In genomic region chr6:17675019-17675756, GRCm38 (mm10) we compare ENCODE assay signal across 8 mouse cellular contexts. TPM values are rescaled to one million over a fixed set of nuclear protein-coding genes. Genes with fewer than 3 reads are reported as not detected.
DNase-seq lines count a peak whose midpoint lies in the region; TF ChIP-seq lines count a peak whose summit lies in the region.
"Had no signal": no experiment of that assay in that cellular context is flagged by ENCODE, and none has a peak within 500 bp of the region (broad histone marks: within the 10 kb centered on the region; RNA-seq: fewer than 3 reads in every experiment).

No protein-coding gene starts in this region.

- H3K4me3 ChIP-seq in ES-Bruce4 (ENCODE audit: low read depth, low read length): no peak overlapping the region

- DNase-seq in adipocyte (ENCODE audit: low spot score): peak; percentile 88
- peak; percentile 87 for DNase-seq in embryo, embryonic 10.5 days (ENCODE audit: low spot score)
- peak; percentile 37 for DNase-seq in heart, adult 8-10 months (ENCODE audit: low spot score)
- DNase-seq in kidney, adult 9 months: peak; percentile 46
- peak; percentile 67 for DNase-seq in lung, postnatal 14 days
- DNase-seq in retina, postnatal 7 days (ENCODE audit: low read depth, low spot score): peak; percentile 62

- H3K9ac ChIP-seq in ES-Bruce4 (ENCODE audit: low read depth, poor library complexity, severe bottlenecking): no peak overlapping the region

- TF ChIP-seq POLR2A in ES-Bruce4 (IDR thresholded peaks at IDR 0.05; ENCODE audit: insufficient read depth, low read length): no peak

- TF ChIP-seq EP300 in ES-Bruce4 (IDR thresholded peaks at IDR 0.05; ENCODE audit: insufficient read depth, low read depth, low read length): no peak

- TF ChIP-seq CTCF in ES-Bruce4 (IDR thresholded peaks at IDR 0.05; ENCODE audit: low read depth, low read length): peak; percentile 51

- H3K9me3 ChIP-seq in ES-Bruce4 (replicated peaks; ENCODE audit: control insufficient read depth, insufficient read depth, low read length, poor library complexity, severe bottlenecking): no peaks in the 10 kb centered on the region

- H3K4me1 ChIP-seq in ES-Bruce4 (ENCODE audit: control insufficient read depth, insufficient read depth, low read length): no peaks in the 10 kb centered on the region

- H3K27me3 ChIP-seq in ES-Bruce4 (ENCODE audit: control insufficient read depth, insufficient read depth, low read length, poor library complexity, severe bottlenecking): no peaks in the 10 kb centered on the region

- H3K36me3 ChIP-seq in ES-Bruce4 (ENCODE audit: control insufficient read depth, insufficient read depth, low read length, poor library complexity, severe bottlenecking): no peaks in the 10 kb centered on the region; the same call in 1 of the 2 replicates

- H3K27ac ChIP-seq in ES-Bruce4 (ENCODE audit: insufficient read depth, low read length): no peak overlapping the region
- H3K27ac ChIP-seq: macrophage had no signal

RNA-seq across cellular contexts. Expression of gene St7, which starts 17.5 kb away (rescaled TPM):
- 7.4 and 8.2 TPM in 2 replicates for polyA plus RNA-seq in ES-Bruce4 (2011; ENCODE audit: insufficient read depth, insufficient read length, low read depth, missing spikeins)
- total RNA-seq in heart, adult 8-10 months (2022): 10 to 100 TPM; 14.4 to 19.0 (median 16.0) TPM

RNA-seq across cellular contexts. Expression of gene Capza2, which starts 39.2 kb away (rescaled TPM):
- 232 and 240 TPM in 2 replicates for polyA plus RNA-seq in ES-Bruce4 (2011; ENCODE audit: insufficient read depth, insufficient read length, low read depth, missing spikeins)
- 100 to 1,000 TPM; 133 to 149 (median 136) TPM for total RNA-seq in heart, adult 8-10 months (2022)

Comparison
In these comparisons a context has a peak if more than half of its experiments do, and no peak if none do; other contexts are left out.
1. DNase-seq: peak in every context shown above with its lines; median percentile 88 in adipocyte; 87 in embryo, embryonic 10.5 days; 67 in lung, postnatal 14 days; 62 in retina, postnatal 7 days; 46 in kidney, adult 9 months; 37 in heart, adult 8-10 months.